8 mouse cellular contexts compared by ENCODE assay signal in genomic region chr4:128729033-128729708, GRCm38 (mm10). TPM values are rescaled to one million over a fixed set of nuclear protein-coding genes. Genes with fewer than 3 reads are reported as not detected.
DNase-seq lines count a peak whose midpoint lies in the region.

No protein-coding gene starts in this region.

- intact Hi-C loops in left cerebral cortex, postnatal 10 days (cut with DNase I), result no loop called here

- peaks cover 55% of the 10 kb centered on the region for H3K4me1 ChIP-seq in heart, embryonic 10.5 days
- H3K4me1 ChIP-seq in hindbrain, embryonic 10.5 days (replicated peaks), result peaks cover 87% of the 10 kb centered on the region

- no peaks in the 10 kb centered on the region for H3K27me3 ChIP-seq in heart, embryonic 10.5 days (ENCODE audit: insufficient read depth, poor library complexity, severe bottlenecking)
- peaks cover 17% of the 10 kb centered on the region for H3K27me3 ChIP-seq in hindbrain, embryonic 10.5 days (ENCODE audit: insufficient read depth, poor library complexity, severe bottlenecking)

- no peaks in the 10 kb centered on the region for H3K9me3 ChIP-seq in heart, embryonic 10.5 days
- H3K9me3 ChIP-seq in hindbrain, embryonic 10.5 days, result no peaks in the 10 kb centered on the region

- WGBS in heart, embryonic 10.5 days, result 33% methylated on average over 15 of the region's 15 CpGs
- 16% methylated on average over 15 of the region's 15 CpGs for WGBS in hindbrain, embryonic 10.5 days

- H3K27ac ChIP-seq in heart, embryonic 10.5 days, result peak overlapping the region; percentile 98
- peak overlapping the region; percentile 98 for H3K27ac ChIP-seq in hindbrain, embryonic 10.5 days

- DNase-seq in heart, embryonic 10.5 days (ENCODE audit: low spot score), result no peak
- DNase-seq in heart, postnatal 4 days, result no peak
- DNase-seq in brain, adult 2 months (ENCODE audit: low read depth, low spot score), result peak; percentile 85
- DNase-seq in hindbrain, embryonic 10.5 days (ENCODE audit: low spot score), result no peak
- DNase-seq in lung, postnatal 14 days, result peak; percentile 25
- no peak for DNase-seq in left cerebral cortex, postnatal 10 days (ENCODE audit: extremely low spot score in 1 of 2, low spot score in 2 of 2)
- no peak for DNase-seq in thymus, postnatal 0 days (ENCODE audit: low spot score)
- DNase-seq in spleen, postnatal 10 days (ENCODE audit: low spot score in 2 of 2), result no peak

- peak overlapping the region; percentile 89 for H3K4me3 ChIP-seq in heart, embryonic 10.5 days
- peak overlapping the region; percentile 84 for H3K4me3 ChIP-seq in hindbrain, embryonic 10.5 days

- peaks cover 8% of the 10 kb centered on the region for H3K36me3 ChIP-seq in heart, embryonic 10.5 days
- H3K36me3 ChIP-seq in hindbrain, embryonic 10.5 days, result peaks cover 41% of the 10 kb centered on the region

RNA-seq across cellular contexts. Expression of gene A3galt2, which starts 26.0 kb away (rescaled TPM):
- 0.04 and 0.10 TPM in 2 replicates for polyA plus RNA-seq in heart, embryonic 10.5 days (2016; fragmentation: Nextera tagmentation; extraction: Ambion mirVana)
- under 1 TPM; 0.20 to 0.36 TPM for total RNA-seq in heart, postnatal 4 days (2021)
- polyA plus RNA-seq in hindbrain, embryonic 10.5 days (2016; fragmentation: Nextera tagmentation; extraction: Ambion mirVana), result 0.18 and 0.26 TPM in 2 replicates
- total RNA-seq in left cerebral cortex, postnatal 10 days (2021), result under 1 TPM; 0.45 to 0.47 TPM
- polyA plus RNA-seq in thymus, postnatal 0 days (2015; fragmentation: Nextera tagmentation; extraction: Ambion mirVana), result 0.04 and 0.12 TPM in 2 replicates

Comparison
In these comparisons a context has a peak if more than half of its experiments do, and no peak if none do; other contexts are left out.
1. DNase-seq: peak in brain, adult 2 months (single experiment) and lung, postnatal 14 days (single experiment); none in heart, embryonic 10.5 days (single experiment), heart, postnatal 4 days (single experiment), hindbrain, embryonic 10.5 days (single experiment), left cerebral cortex, postnatal 10 days (0 of 2), thymus, postnatal 0 days (single experiment) and spleen, postnatal 10 days (0 of 2).